Mouse (Mus musculus): ENCODE data around the gene Sox10. TPM values are rescaled to one million over a fixed set of nuclear protein-coding genes. Genes with fewer than 3 reads are reported as not detected.

The Sox10 gene
- polyA plus RNA-seq, 2 experiments, result 9.0 to 20.3 TPM

GRCm38 (mm10) chr15:79208211-79208610 is 43.2 kb upstream of the Sox10 start:
- no peaks in the 10 kb centered on the region for H3K4me1 ChIP-seq (ENCODE audit: control insufficient read depth, insufficient read depth, low read length)
- H3K27ac ChIP-seq (replicated peaks; ENCODE audit: low read depth, low read length), result no peak overlapping the region
- no peaks in the 10 kb centered on the region for H3K27me3 ChIP-seq (ENCODE audit: control insufficient read depth, insufficient read depth, low read length)
- no peak for TF ChIP-seq POLR2A (IDR thresholded peaks at IDR 0.05; ENCODE audit: borderline replicate concordance, extremely low read depth, insufficient read depth, insufficient read length)
- H3K36me3 ChIP-seq (ENCODE audit: control insufficient read depth, insufficient read depth, low read length), result no peaks in the 10 kb centered on the region
- WGBS, result 69% methylated on average over 6 of the region's 6 CpGs
- H3K9ac ChIP-seq (ENCODE audit: low read depth, low read length, severe bottlenecking), result no peak overlapping the region
- DNase-seq (ENCODE audit: low spot score), result no peak
- no peak overlapping the region for H3K4me3 ChIP-seq (replicated peaks; ENCODE audit: low read length)
- ATAC-seq (ENCODE audit: low FRiP score, low read depth), result no peak
- H3K4me2 ChIP-seq (replicated peaks; ENCODE audit: low read depth, low read length, severe bottlenecking), result no peak overlapping the region
- H3K9me3 ChIP-seq (ENCODE audit: control insufficient read depth, low read length), result no peaks in the 10 kb centered on the region

DNA sequence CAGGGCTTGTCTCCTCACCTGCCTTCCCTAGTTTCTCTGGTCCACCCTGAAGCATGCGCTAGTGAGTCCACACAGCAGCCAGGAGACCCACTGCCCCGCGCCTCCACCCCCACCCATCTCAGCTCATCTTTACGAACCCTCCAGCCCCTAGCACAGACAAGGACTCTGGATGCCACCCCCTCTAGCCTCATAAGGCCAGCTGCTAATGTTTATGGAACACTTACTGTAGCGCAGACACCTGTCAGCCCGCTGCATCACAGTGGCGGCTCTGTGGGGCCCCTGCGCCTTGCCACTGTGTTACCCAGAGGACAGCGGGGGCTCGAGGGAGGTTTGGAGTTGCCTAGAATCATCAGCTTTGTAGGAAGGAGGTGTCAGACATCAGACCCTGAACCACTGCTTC is 37.5 kb upstream of the Sox10 start:
- H3K9me3 ChIP-seq (ENCODE audit: control insufficient read depth, low read length), result no peaks in the 10 kb centered on the region
- H3K36me3 ChIP-seq (ENCODE audit: control insufficient read depth, insufficient read depth, low read length), result no peaks in the 10 kb centered on the region
- peak; percentile 13 for DNase-seq (ENCODE audit: low spot score)
- H3K4me3 ChIP-seq (replicated peaks; ENCODE audit: low read length), result no peak overlapping the region
- no peaks in the 10 kb centered on the region for H3K27me3 ChIP-seq (ENCODE audit: control insufficient read depth, insufficient read depth, low read length)
- no peak overlapping the region for H3K9ac ChIP-seq (ENCODE audit: low read depth, low read length, severe bottlenecking)
- H3K4me2 ChIP-seq (replicated peaks; ENCODE audit: low read depth, low read length, severe bottlenecking), result no peak overlapping the region
- WGBS, result 30% methylated on average over 10 of the region's 10 CpGs
- H3K4me1 ChIP-seq (ENCODE audit: control insufficient read depth, insufficient read depth, low read length), result peaks cover 18% of the 10 kb centered on the region
- ATAC-seq (ENCODE audit: low FRiP score, low read depth), result peak; percentile 51
- H3K27ac ChIP-seq (replicated peaks; ENCODE audit: low read depth, low read length), result 0 out of 2 replicates have a peak overlapping the region, but pooled peaks have one; percentile 52
- TF ChIP-seq POLR2A (IDR thresholded peaks at IDR 0.05; ENCODE audit: borderline replicate concordance, extremely low read depth, insufficient read depth, insufficient read length), result no peak

- Histone ChIP-seq H3K4me1 (ENCODE audit: control insufficient read depth, insufficient read depth, low read length) (peaks cover 18% of the 10 kb centered on the region), H3K27ac (replicated peaks; ENCODE audit: low read depth, low read length) (peak overlapping the region; percentile 59), H3K9ac (ENCODE audit: low read depth, low read length, severe bottlenecking) (peak overlapping the region; percentile 25; the same call in 1 of the 2 replicates), H3K9me3 (ENCODE audit: control insufficient read depth, low read length) (no peaks in the 10 kb centered on the region), H3K4me3 (replicated peaks; ENCODE audit: low read length) (no peak overlapping the region), H3K27me3 (ENCODE audit: control insufficient read depth, insufficient read depth, low read length) (no peaks in the 10 kb centered on the region), H3K4me2 (replicated peaks; ENCODE audit: low read depth, low read length, severe bottlenecking) (peak overlapping the region; percentile 23; the same call in 1 of the 2 replicates), H3K36me3 (ENCODE audit: control insufficient read depth, insufficient read depth, low read length) (no peaks in the 10 kb centered on the region)
- TF ChIP-seq POLR2A (IDR thresholded peaks at IDR 0.05; ENCODE audit: borderline replicate concordance, extremely low read depth, insufficient read depth, insufficient read length), result no peak
- DNase-seq (ENCODE audit: low spot score) (peak; percentile 15), ATAC-seq (ENCODE audit: low FRiP score, low read depth) (peak; percentile 68)
- WGBS, result 16% methylated on average over 11 of the region's 13 CpGs
These were observed 36.6 kb upstream of the Sox10 start for GRCm38 (mm10) chr15:79201491-79202150.

GRCm38 (mm10) chr15:79199390-79199976 is 34.4 kb upstream of the Sox10 start:
- TF ChIP-seq POLR2A (IDR thresholded peaks at IDR 0.05; ENCODE audit: borderline replicate concordance, extremely low read depth, insufficient read depth, insufficient read length), result no peak
- H3K27me3 ChIP-seq (ENCODE audit: control insufficient read depth, insufficient read depth, low read length), result no peaks in the 10 kb centered on the region
- no peak overlapping the region for H3K4me3 ChIP-seq (replicated peaks; ENCODE audit: low read length)
- no peak overlapping the region for H3K9ac ChIP-seq (ENCODE audit: low read depth, low read length, severe bottlenecking)
- DNase-seq (ENCODE audit: low spot score), result no peak
- 90% methylated on average over 12 of the region's 12 CpGs for WGBS
- H3K27ac ChIP-seq (replicated peaks; ENCODE audit: low read depth, low read length), result no peak overlapping the region
- no peaks in the 10 kb centered on the region for H3K36me3 ChIP-seq (ENCODE audit: control insufficient read depth, insufficient read depth, low read length)
- no peaks in the 10 kb centered on the region for H3K9me3 ChIP-seq (ENCODE audit: control insufficient read depth, low read length)
- ATAC-seq (ENCODE audit: low FRiP score, low read depth), result no peak
- H3K4me2 ChIP-seq (replicated peaks; ENCODE audit: low read depth, low read length, severe bottlenecking), result no peak overlapping the region
- peaks cover 18% of the 10 kb centered on the region for H3K4me1 ChIP-seq (ENCODE audit: control insufficient read depth, insufficient read depth, low read length)

- ATAC-seq (ENCODE audit: low FRiP score, low read depth), result no peak
These were observed 30.5 kb upstream of the Sox10 start for GRCm38 (mm10) chr15:79195492-79195891.

More at GRCm38 (mm10) chr15:79195492-79195891, 30.5 kb upstream of the Sox10 start:
- no peak overlapping the region for H3K27ac ChIP-seq (replicated peaks; ENCODE audit: low read depth, low read length)
- H3K4me2 ChIP-seq (replicated peaks; ENCODE audit: low read depth, low read length, severe bottlenecking), result no peak overlapping the region
- 75% methylated on average over 8 of the region's 8 CpGs for WGBS
- peaks cover 13% of the 10 kb centered on the region; the same call in 1 of the 2 replicates for H3K4me1 ChIP-seq (ENCODE audit: control insufficient read depth, insufficient read depth, low read length)
- no peaks in the 10 kb centered on the region for H3K36me3 ChIP-seq (ENCODE audit: control insufficient read depth, insufficient read depth, low read length)
- no peak for DNase-seq (ENCODE audit: low spot score)
- H3K27me3 ChIP-seq (ENCODE audit: control insufficient read depth, insufficient read depth, low read length), result no peaks in the 10 kb centered on the region
- H3K9ac ChIP-seq (ENCODE audit: low read depth, low read length, severe bottlenecking), result no peak overlapping the region
- TF ChIP-seq POLR2A (IDR thresholded peaks at IDR 0.05; ENCODE audit: borderline replicate concordance, extremely low read depth, insufficient read depth, insufficient read length), result no peak
- H3K4me3 ChIP-seq (replicated peaks; ENCODE audit: low read length), result no peak overlapping the region
- H3K9me3 ChIP-seq (ENCODE audit: control insufficient read depth, low read length), result no peaks in the 10 kb centered on the region

All from limb, embryonic 14.5 days (tissue).